Mouse (Mus musculus) heart, postnatal 14 days (tissue): ENCODE results near the gene Hspb7. TPM values are rescaled to one million over a fixed set of nuclear protein-coding genes. Genes with fewer than 3 reads are reported as not detected.

Experiments
- DNase-seq, 2 experiments: peaks; one replicate each; pipeline ENCODE4 v3.0.0; 2021 to 2022
- intact Hi-C: fragments of 180-260 bp; cut with DNase I; formaldehyde crosslinking; loops from one replicate; pipeline ENCODE4 v1.15.1; 2025
- total RNA-seq, 2 experiments: library from RNA; stranded (reverse); gene quantifications; 2 replicates each; pipeline ENCODE4 v1.2.3; 2021

The Hspb7 gene
- total RNA-seq, 2 experiments from 2014 or later, result 760 to 902 TPM

GRCm38 (mm10) chr4:141466289-141466795 lies 45.8 kb downstream of the Hspb7 start:
- intact Hi-C loops, result no loop called here
- no peak for DNase-seq

GRCm38 (mm10) chr4:141466844-141467580 lies 46.4 kb downstream of the Hspb7 start:
- intact Hi-C loops, result no loop called here
- DNase-seq, result no peak

GRCm38 (mm10) chr4:141467581-141467927 lies 47.0 kb downstream of the Hspb7 start:
- DNase-seq, result no peak
- intact Hi-C loops, result no loop called here

GRCm38 (mm10) chr4:141468576-141468975 lies 48.0 kb downstream of the Hspb7 start:
- intact Hi-C loops, result no loop called here
- peak in 1 of 2 experiments; percentile 49 for DNase-seq

GRCm38 (mm10) chr4:141469343-141469742 lies 48.8 kb downstream of the Hspb7 start:
- intact Hi-C loops, result no loop called here
- no peak for DNase-seq

GRCm38 (mm10) chr4:141471491-141471890 lies 50.9 kb downstream of the Hspb7 start:
- no peak for DNase-seq
- intact Hi-C loops, result no loop called here

- intact Hi-C loops, result no loop called here
- no peak for DNase-seq
Measured at GRCm38 (mm10) chr4:141472641-141473321, 52.2 kb downstream of the Hspb7 start.

GRCm38 (mm10) chr4:141474431-141474830 lies 53.9 kb downstream of the Hspb7 start:
- intact Hi-C loops, result no loop called here
- no peak for DNase-seq

Other genes with a start within 250 kb of the Hspb7 start
- gene Rsg1, start 206.8 kb upstream of the Hspb7 start, total RNA-seq, result under 1 TPM; 0.68 to 0.86 TPM
- 10 to 100 TPM; 20.7 TPM for gene Arhgef19, start 181.3 kb upstream of the Hspb7 start, total RNA-seq
- gene Epha2, start 119.5 kb upstream of the Hspb7 start, total RNA-seq, result 1 to 10 TPM; 8.0 to 8.9 TPM
- gene Fam131c, start 52.6 kb upstream of the Hspb7 start, total RNA-seq, result under 1 TPM; 0.15 to 0.65 TPM
- not detected for gene Clcnka, start 22.1 kb upstream of the Hspb7 start, total RNA-seq
- 1 to 10 TPM in 1 of 2 experiments, under 1 TPM in 1; 0.83 to 1.5 TPM for gene Clcnkb, start 4.8 kb upstream of the Hspb7 start, total RNA-seq
- under 1 TPM; 0.34 to 0.43 TPM for gene Srarp, start 15.3 kb downstream of the Hspb7 start, total RNA-seq
- 10 to 100 TPM; 20.8 to 21.2 TPM for gene Zbtb17, start 23.9 kb downstream of the Hspb7 start, total RNA-seq
- gene Spen, start 117.8 kb downstream of the Hspb7 start, total RNA-seq, result 10 to 100 TPM; 33.8 to 34.0 TPM
- 100 to 1,000 TPM; 299 to 338 TPM for gene Fblim1, start 185.3 kb downstream of the Hspb7 start, total RNA-seq
- 10 to 100 TPM; 30.1 to 35.4 TPM for gene Tmem82, start 197.9 kb downstream of the Hspb7 start, total RNA-seq
- 100 to 1,000 TPM; 121 TPM for gene Slc25a34, start 203.0 kb downstream of the Hspb7 start, total RNA-seq
- 100 to 1,000 TPM; 101 to 103 TPM for gene Plekhm2, start 244.1 kb downstream of the Hspb7 start, total RNA-seq